Mouse (Mus musculus): ENCODE results near the gene Slit1.

- TF ChIP-seq CTCF (IDR thresholded peaks at IDR 0.05; ENCODE audit: borderline replicate concordance, extremely low read depth, insufficient read depth, insufficient read length) (no peak), POLR2A (IDR thresholded peaks at IDR 0.05; ENCODE audit: borderline replicate concordance, extremely low read depth, insufficient read depth, insufficient read length, poor library complexity, severe bottlenecking) (no peak)
Measured at GRCm38 (mm10) chr19:41620366-41621092, 122.9 kb downstream of the Slit1 start.
